Mouse (Mus musculus) heart, postnatal 0 days (tissue): ENCODE data around the gene Abcb9. TPM values are rescaled to one million over a fixed set of nuclear protein-coding genes. Genes with fewer than 3 reads are reported as not detected.
"Not testable (repeated sequence)": the region's sequence is repeated elsewhere in the genome, so short reads cannot be mapped to it uniquely, and the experiment has no call there.

Experiments used
- ATAC-seq: fragments of 200-750 bp; cut with Nextera tagmentation; 2 replicates; pipeline ENCODE4 v1.8.0; 2017; ENCODE audit warnings: low read depth, moderate number of reproducible peaks, moderate library complexity; ENCODE audit not compliant: insufficient read depth
- DNase-seq: peaks from one replicate; pipeline ENCODE4 v3.0.0-alpha.2; 2016; ENCODE audit warnings: low spot score
- H3K27ac ChIP-seq: fragments of 300-500 bp; sonication (generic); 2 replicates; pipeline ENCODE4 v1.5.1; 2014; ENCODE audit warnings: low read depth, mild to moderate bottlenecking
- H3K27me3 ChIP-seq: fragments of 300-500 bp; sonication (generic); 2 replicates; pipeline ENCODE4 v1.6.1; 2014; ENCODE audit warnings: low read length, mixed read lengths; ENCODE audit not compliant: control insufficient read depth, insufficient read depth
- H3K36me3 ChIP-seq: fragments of 300-500 bp; sonication (generic); replicated peaks from 2 replicates; pipeline ENCODE4 v1.6.1; 2014; ENCODE audit warnings: low read length, mixed read lengths; ENCODE audit not compliant: control insufficient read depth, insufficient read depth
- H3K4me1 ChIP-seq: fragments of 300-500 bp; sonication (generic); 2 replicates; pipeline ENCODE4 v1.6.1; 2014; ENCODE audit warnings: antibody characterized with exemption; ENCODE audit not compliant: control insufficient read depth, insufficient read depth
- H3K4me2 ChIP-seq: fragments of 300-500 bp; sonication (generic); 2 replicates; pipeline ENCODE4 v1.6.1; 2014; ENCODE audit warnings: low read depth, mild to moderate bottlenecking, low read length, moderate library complexity
- H3K4me3 ChIP-seq: fragments of 300-500 bp; sonication (generic); 2 replicates; pipeline ENCODE4 v1.5.1; 2014; ENCODE audit warnings: low read depth, low read length
- H3K9ac ChIP-seq: fragments of 300-500 bp; sonication (generic); replicated peaks from 2 replicates; pipeline ENCODE4 v1.6.1; 2014; ENCODE audit warnings: low read depth, low read length, mixed read lengths
- H3K9me3 ChIP-seq: fragments of 300-500 bp; sonication (generic); replicated peaks from 2 replicates; pipeline ENCODE4 v1.6.1; 2016; ENCODE audit warnings: low read length; ENCODE audit not compliant: control insufficient read depth
- CTCF ChIP-seq: IDR thresholded peaks from 2 replicates; pipeline ENCODE4 v1.5.1; 2016; ENCODE audit warnings: antibody characterized with exemption, control low read depth, low read depth
- EP300 ChIP-seq: IDR thresholded peaks from 2 replicates; pipeline ENCODE4 v1.6.1; 2016; ENCODE audit warnings: antibody characterized with exemption, low read depth
- WGBS: fragments of 180-500 bp; shearing (Covaris S2); extraction: QIAGEN DNeasy Blood & Tissue Kit; methylation state at CpG from one replicate; pipeline ENCODE4 v1.1.7; 2014; 5-methylcytosine and 5-hydroxymethylcytosine counted together
- polyA plus RNA-seq: library from polyadenylated mRNA; unstranded; fragments of >200 nt; fragmentation: Nextera tagmentation; extraction: Ambion mirVana; gene quantifications from 2 replicates; pipeline ENCODE4 v1.2.1, GENCODE M21; 2015
- total RNA-seq: library from RNA; depleted of rRNA; stranded (reverse); fragments of >200 nt; gene quantifications from 2 replicates; pipeline ENCODE4 v1.2.3, GENCODE M21; 2014; ENCODE audit warnings: low replicate concordance

Gene Abcb9
- total and polyA plus RNA-seq, 2 experiments from 2014 or later = 1.8 to 3.0 TPM

- no peak overlapping the region for H3K4me3 ChIP-seq
- no peak for DNase-seq
- no peak overlapping the region for H3K27ac ChIP-seq
- H3K9me3 ChIP-seq = no peaks in the 10 kb centered on the region
- H3K9ac ChIP-seq = no peak overlapping the region
- peaks cover 6% of the 10 kb centered on the region for H3K4me1 ChIP-seq
- H3K4me2 ChIP-seq = no peak overlapping the region
- ATAC-seq = no peak
- no peak for TF ChIP-seq EP300
- 89% methylated on average over 3 of the region's 3 CpGs for WGBS
- no peaks in the 10 kb centered on the region for H3K27me3 ChIP-seq
- no peaks in the 10 kb centered on the region for H3K36me3 ChIP-seq
Measured at GRCm38 (mm10) chr5:124069657-124070056, 25.9 kb downstream of the Abcb9 start.

GRCm38 (mm10) chr5:124062037-124062824 lies 33.4 kb downstream of the Abcb9 start:
- Histone ChIP-seq H3K4me1 (0 out of 2 replicates have a peak, but pooled peaks cover 4% of the 10 kb centered on the region), H3K36me3 (no peaks in the 10 kb centered on the region), H3K4me2 (no peak overlapping the region), H3K4me3 (no peak overlapping the region), H3K27me3 (no peaks in the 10 kb centered on the region), H3K9ac (no peak overlapping the region), H3K27ac (no peak overlapping the region), H3K9me3 (no peaks in the 10 kb centered on the region)
- DNase-seq (no peak), ATAC-seq (peak; percentile 27; the same call in 1 of the 2 replicates)
- 72% methylated on average over 12 of the region's 12 CpGs for WGBS
- TF ChIP-seq CTCF (peak; percentile 2; the same call in 1 of the 2 replicates), EP300 (no peak)

- peak; percentile 79; the same call in 1 of the 2 replicates for TF ChIP-seq EP300
- no peak for TF ChIP-seq CTCF
- H3K36me3 ChIP-seq = no peaks in the 10 kb centered on the region
- 0 out of 2 replicates have a peak, but pooled peaks cover 4% of the 10 kb centered on the region for H3K4me1 ChIP-seq
- 38% methylated on average over 5 of the region's 5 CpGs for WGBS
- DNase-seq (no peak), ATAC-seq (peak; percentile 69)
- no peak overlapping the region for H3K4me2 ChIP-seq
- no peaks in the 10 kb centered on the region for H3K27me3 ChIP-seq
- H3K4me3 ChIP-seq = no peak overlapping the region
- no peak overlapping the region for H3K9ac ChIP-seq
- peak overlapping the region; percentile 78 for H3K27ac ChIP-seq
- H3K9me3 ChIP-seq = no peaks in the 10 kb centered on the region
Measured at GRCm38 (mm10) chr5:124059677-124060076, 35.9 kb downstream of the Abcb9 start.

GRCm38 (mm10) chr5:124058749-124059148 lies 36.8 kb downstream of the Abcb9 start:
- H3K4me1 ChIP-seq = 0 out of 2 replicates have a peak, but pooled peaks cover 4% of the 10 kb centered on the region
- H3K36me3 ChIP-seq = no peaks in the 10 kb centered on the region
- no peak overlapping the region for H3K9ac ChIP-seq
- H3K4me2 ChIP-seq = no peak overlapping the region
- DNase-seq (no peak), ATAC-seq (no peak)
- no peaks in the 10 kb centered on the region for H3K9me3 ChIP-seq
- TF ChIP-seq CTCF (no peak), EP300 (no peak)
- H3K4me3 ChIP-seq = no peak overlapping the region
- H3K27me3 ChIP-seq = no peaks in the 10 kb centered on the region
- H3K27ac ChIP-seq = no peak overlapping the region
- WGBS = 90% methylated on average over 7 of the region's 7 CpGs

GRCm38 (mm10) chr5:124056956-124057355 lies 38.6 kb downstream of the Abcb9 start:
- Histone ChIP-seq H3K4me1 (0 out of 2 replicates have a peak, but pooled peaks cover 4% of the 10 kb centered on the region), H3K4me3 (no peak overlapping the region), H3K9me3 (no peaks in the 10 kb centered on the region), H3K27ac (no peak overlapping the region), H3K4me2 (no peak overlapping the region), H3K36me3 (no peaks in the 10 kb centered on the region), H3K9ac (no peak overlapping the region), H3K27me3 (no peaks in the 10 kb centered on the region)
- 74% methylated on average over 4 of the region's 4 CpGs for WGBS
- ATAC-seq = no peak
- DNase-seq = no peak
- TF ChIP-seq EP300 (no peak), CTCF (no peak)

- DNase-seq (no peak), ATAC-seq (no peak)
- Histone ChIP-seq H3K27ac (no peak overlapping the region), H3K4me1 (0 out of 2 replicates have a peak, but pooled peaks cover 4% of the 10 kb centered on the region), H3K9ac (no peak overlapping the region), H3K4me2 (no peak overlapping the region), H3K4me3 (no peak overlapping the region), H3K27me3 (no peaks in the 10 kb centered on the region), H3K9me3 (no peaks in the 10 kb centered on the region), H3K36me3 (no peaks in the 10 kb centered on the region)
- 92% methylated on average over 1 of the region's 1 CpGs for WGBS
- TF ChIP-seq CTCF (no peak), EP300 (no peak)
Measured at GRCm38 (mm10) chr5:124056219-124056618, 39.4 kb downstream of the Abcb9 start.

GRCm38 (mm10) chr5:124052641-124053040 lies 43.0 kb downstream of the Abcb9 start:
- H3K36me3 ChIP-seq, H3K27ac ChIP-seq, H3K4me2 ChIP-seq, H3K4me3 ChIP-seq, H3K9ac ChIP-seq, H3K9me3 ChIP-seq, DNase-seq, H3K27me3 ChIP-seq, ATAC-seq: not testable (repeated sequence)
- WGBS = 88% methylated on average over 6 of the region's 7 CpGs
- H3K4me1 ChIP-seq = peaks cover 15% of the 10 kb centered on the region
